Mouse (Mus musculus): ENCODE data around the gene Ap5z1. TPM values are rescaled to one million over a fixed set of nuclear protein-coding genes. Genes with fewer than 3 reads are reported as not detected.
A peak's percentile ranks its signal among the peaks of the same experiment; 100 is the strongest.

The Ap5z1 gene
- polyA plus RNA-seq, 1 experiment from 2014 or later: 14.3 TPM

DNA sequence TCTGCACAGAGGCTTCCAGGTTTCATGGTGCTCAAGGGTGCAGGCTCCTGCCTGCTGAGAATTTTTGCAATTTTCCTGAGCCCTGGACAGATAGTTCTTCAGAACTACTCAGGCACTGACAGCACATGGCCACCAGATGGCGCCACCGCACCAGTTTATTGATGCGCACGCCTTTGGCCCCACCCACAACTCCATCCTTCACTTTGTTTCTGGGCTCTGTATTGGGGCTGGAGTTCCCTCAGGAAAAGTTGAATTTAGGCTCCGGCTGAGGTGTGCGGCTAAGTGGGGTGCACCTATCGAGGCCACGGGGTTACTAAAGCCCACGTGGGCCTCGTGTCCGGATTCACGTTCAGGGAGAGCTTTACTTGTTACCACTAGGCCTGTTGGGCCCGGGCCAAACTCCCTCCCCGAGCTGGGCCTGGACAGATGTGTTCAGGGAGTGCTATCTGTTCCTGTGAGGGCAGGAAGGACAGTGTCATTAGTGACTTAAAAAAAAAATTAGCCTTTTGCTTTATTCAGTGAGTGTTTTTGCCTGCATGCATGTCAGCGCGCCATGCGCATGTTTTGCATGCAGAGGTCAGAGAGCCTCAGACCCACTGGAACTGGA is 15.2 kb downstream of the Ap5z1 start:
- Histone ChIP-seq H3K27ac (replicated peaks) (no peak overlapping the region), H3K27me3 (no peaks in the 10 kb centered on the region), H3K4me1 (replicated peaks) (peaks cover 8% of the 10 kb centered on the region), H3K36me3 (no peaks in the 10 kb centered on the region), H3K9ac (no peak overlapping the region), H3K4me3 (no peak overlapping the region), H3K4me2 (peak overlapping the region; percentile 45), H3K9me3 (no peaks in the 10 kb centered on the region)
- WGBS: 32% methylated on average over 17 of the region's 17 CpGs
- peak; percentile 60 for ATAC-seq (ENCODE audit: low FRiP score, low read depth)

DNA sequence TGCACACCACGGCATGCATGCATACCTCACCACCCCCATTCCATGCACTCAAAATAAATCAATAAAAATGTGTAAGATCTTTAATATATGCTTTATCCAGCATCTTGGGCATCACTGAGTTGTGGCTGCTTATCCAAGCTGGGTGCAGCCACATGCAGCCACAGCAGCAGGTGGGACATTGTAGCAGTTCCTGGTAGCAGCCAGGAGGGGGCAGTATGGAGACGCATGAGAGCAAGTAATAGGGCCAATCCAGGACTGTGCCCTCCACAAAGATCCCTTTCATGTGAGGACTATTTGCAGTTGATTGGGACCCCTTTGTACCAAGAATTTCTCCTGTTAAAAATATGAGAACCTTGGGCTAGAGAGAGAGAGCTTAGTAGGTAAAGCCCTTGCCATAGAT is 18.8 kb downstream of the Ap5z1 start:
- H3K36me3 ChIP-seq: no peaks in the 10 kb centered on the region
- H3K9me3 ChIP-seq: no peaks in the 10 kb centered on the region
- H3K27ac ChIP-seq (replicated peaks): no peak overlapping the region
- no peak overlapping the region for H3K4me2 ChIP-seq
- no peak overlapping the region for H3K9ac ChIP-seq
- no peak overlapping the region for H3K4me3 ChIP-seq
- peaks cover 3% of the 10 kb centered on the region for H3K4me1 ChIP-seq (replicated peaks)
- ATAC-seq (ENCODE audit: low FRiP score, low read depth): no peak
- no peaks in the 10 kb centered on the region for H3K27me3 ChIP-seq
- 66% methylated on average over 2 of the region's 2 CpGs for WGBS

DNA sequence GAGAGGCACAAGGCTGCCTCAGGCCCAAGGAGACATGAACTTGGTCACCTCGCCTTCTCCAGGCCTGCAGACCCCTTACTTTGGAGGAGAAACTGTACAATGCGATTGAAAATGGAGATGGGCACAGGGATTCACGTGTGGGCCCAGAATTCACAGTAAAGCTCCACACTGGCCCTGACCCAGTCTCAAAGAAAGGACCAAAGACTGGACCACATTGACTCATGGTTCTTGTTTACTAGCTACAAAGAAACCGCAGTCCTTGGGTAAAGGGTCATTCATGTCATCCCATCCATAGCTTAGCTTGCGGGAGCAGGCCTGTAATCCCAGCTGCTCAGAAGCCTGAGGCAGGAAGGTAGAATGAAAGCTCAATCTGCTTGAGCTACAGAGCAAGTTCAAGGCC is 19.8 kb downstream of the Ap5z1 start:
- no peak overlapping the region for H3K4me2 ChIP-seq
- no peak overlapping the region for H3K4me3 ChIP-seq
- no peak for ATAC-seq (ENCODE audit: low FRiP score, low read depth)
- H3K4me1 ChIP-seq (replicated peaks): peaks cover 3% of the 10 kb centered on the region
- 92% methylated on average over 5 of the region's 5 CpGs for WGBS
- H3K36me3 ChIP-seq: no peaks in the 10 kb centered on the region
- H3K27me3 ChIP-seq: no peaks in the 10 kb centered on the region
- no peak overlapping the region for H3K9ac ChIP-seq
- no peak overlapping the region for H3K27ac ChIP-seq (replicated peaks)
- H3K9me3 ChIP-seq: no peaks in the 10 kb centered on the region

DNA sequence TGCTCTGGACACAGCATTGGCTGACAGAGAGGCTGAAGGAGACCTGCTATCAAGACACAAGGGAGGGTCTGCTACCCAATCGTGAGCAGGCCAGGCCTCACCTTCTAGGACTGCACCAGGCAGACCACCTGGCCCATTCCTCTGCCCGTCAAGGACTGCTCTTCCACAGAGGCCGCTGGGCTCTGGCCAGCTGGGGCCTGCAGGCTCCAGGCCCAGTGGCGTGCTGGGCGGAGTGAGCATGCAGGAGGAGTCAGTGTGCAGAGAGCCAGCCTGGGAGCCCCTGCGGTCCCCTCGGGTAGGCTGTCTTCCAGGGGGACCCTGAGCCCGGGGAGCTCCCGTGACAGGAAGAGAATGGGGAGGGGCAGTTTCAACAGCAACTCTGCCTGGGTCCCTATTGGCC is 22.9 kb downstream of the Ap5z1 start:
- 67% methylated on average over 9 of the region's 9 CpGs for WGBS
- no peak overlapping the region for H3K4me2 ChIP-seq
- no peak overlapping the region for H3K4me3 ChIP-seq
- no peaks in the 10 kb centered on the region for H3K9me3 ChIP-seq
- no peaks in the 10 kb centered on the region for H3K4me1 ChIP-seq (replicated peaks)
- H3K27me3 ChIP-seq: no peaks in the 10 kb centered on the region
- no peak overlapping the region for H3K27ac ChIP-seq (replicated peaks)
- no peak overlapping the region for H3K9ac ChIP-seq
- no peaks in the 10 kb centered on the region for H3K36me3 ChIP-seq
- no peak for ATAC-seq (ENCODE audit: low FRiP score, low read depth)

DNA sequence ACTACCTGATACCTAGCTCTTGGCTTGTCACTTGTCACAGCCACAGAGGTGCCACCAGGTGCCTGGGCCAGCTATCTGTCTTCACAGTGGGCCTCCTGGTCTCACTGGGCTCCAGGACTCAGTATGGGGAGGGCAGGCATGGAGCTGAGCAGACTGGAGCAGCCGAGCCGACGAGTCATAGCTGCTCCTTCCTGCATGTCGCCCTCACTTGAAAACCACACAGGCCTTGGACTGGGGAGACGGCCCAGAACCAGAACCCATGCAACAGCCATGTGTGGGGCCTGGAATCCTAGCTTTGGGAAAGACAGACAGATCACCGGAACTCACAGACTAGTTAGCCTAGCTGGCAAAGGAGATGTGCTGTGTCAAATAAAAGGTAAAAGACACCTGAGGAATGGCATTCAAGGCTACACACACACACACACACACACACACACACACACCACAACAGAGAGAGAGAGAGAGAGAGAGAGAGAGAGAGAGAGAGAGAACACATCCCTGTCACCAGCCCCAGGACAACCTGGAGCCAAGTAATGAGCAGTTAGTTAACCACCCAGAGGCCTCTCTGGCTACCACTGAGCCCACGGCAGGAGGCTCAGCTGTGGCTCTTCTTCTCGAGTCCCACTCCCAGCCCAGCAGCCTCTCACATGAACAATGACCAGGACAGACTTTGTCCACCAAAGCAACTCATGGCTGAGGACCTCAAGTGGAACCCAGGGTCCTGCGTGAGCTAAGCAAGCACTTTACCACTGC is 26.4 kb downstream of the Ap5z1 start:
- no peaks in the 10 kb centered on the region for H3K9me3 ChIP-seq
- ATAC-seq (ENCODE audit: low FRiP score, low read depth): no peak
- no peak overlapping the region for H3K4me3 ChIP-seq
- no peaks in the 10 kb centered on the region for H3K27me3 ChIP-seq
- H3K36me3 ChIP-seq: peaks cover 13% of the 10 kb centered on the region; the same call in 1 of the 2 replicates
- WGBS: 84% methylated on average over 9 of the region's 9 CpGs
- peaks cover 2% of the 10 kb centered on the region; the same call in 1 of the 2 replicates for H3K4me1 ChIP-seq (replicated peaks)
- no peak overlapping the region for H3K27ac ChIP-seq (replicated peaks)
- H3K4me2 ChIP-seq: no peak overlapping the region
- no peak overlapping the region for H3K9ac ChIP-seq

DNA sequence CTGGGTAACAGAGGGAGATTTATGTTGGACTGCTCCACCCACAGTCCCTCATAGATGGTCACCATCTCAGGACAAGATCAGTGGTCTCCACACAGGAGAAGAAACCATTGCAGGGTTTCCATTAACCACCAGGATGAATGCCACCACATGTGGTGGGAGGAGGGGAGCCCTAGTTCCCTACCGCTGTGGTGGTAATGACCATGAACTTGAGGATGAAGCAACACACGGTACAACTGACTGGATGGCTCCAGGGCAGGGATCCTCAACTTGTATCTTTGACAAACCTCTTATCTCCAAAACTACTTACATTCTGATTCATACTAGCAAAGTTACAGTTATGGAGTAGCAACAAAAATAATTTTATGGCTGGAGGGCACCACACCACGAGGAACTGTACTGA is 29.6 kb downstream of the Ap5z1 start:
- ATAC-seq (ENCODE audit: low FRiP score, low read depth): no peak
- Histone ChIP-seq H3K36me3 (peaks cover 13% of the 10 kb centered on the region; the same call in 1 of the 2 replicates), H3K9ac (no peak overlapping the region), H3K9me3 (no peaks in the 10 kb centered on the region), H3K4me1 (replicated peaks) (peaks cover 5% of the 10 kb centered on the region; the same call in 1 of the 2 replicates), H3K27me3 (no peaks in the 10 kb centered on the region), H3K27ac (replicated peaks) (no peak overlapping the region), H3K4me3 (no peak overlapping the region), H3K4me2 (no peak overlapping the region)
- 81% methylated on average over 3 of the region's 3 CpGs for WGBS

DNA sequence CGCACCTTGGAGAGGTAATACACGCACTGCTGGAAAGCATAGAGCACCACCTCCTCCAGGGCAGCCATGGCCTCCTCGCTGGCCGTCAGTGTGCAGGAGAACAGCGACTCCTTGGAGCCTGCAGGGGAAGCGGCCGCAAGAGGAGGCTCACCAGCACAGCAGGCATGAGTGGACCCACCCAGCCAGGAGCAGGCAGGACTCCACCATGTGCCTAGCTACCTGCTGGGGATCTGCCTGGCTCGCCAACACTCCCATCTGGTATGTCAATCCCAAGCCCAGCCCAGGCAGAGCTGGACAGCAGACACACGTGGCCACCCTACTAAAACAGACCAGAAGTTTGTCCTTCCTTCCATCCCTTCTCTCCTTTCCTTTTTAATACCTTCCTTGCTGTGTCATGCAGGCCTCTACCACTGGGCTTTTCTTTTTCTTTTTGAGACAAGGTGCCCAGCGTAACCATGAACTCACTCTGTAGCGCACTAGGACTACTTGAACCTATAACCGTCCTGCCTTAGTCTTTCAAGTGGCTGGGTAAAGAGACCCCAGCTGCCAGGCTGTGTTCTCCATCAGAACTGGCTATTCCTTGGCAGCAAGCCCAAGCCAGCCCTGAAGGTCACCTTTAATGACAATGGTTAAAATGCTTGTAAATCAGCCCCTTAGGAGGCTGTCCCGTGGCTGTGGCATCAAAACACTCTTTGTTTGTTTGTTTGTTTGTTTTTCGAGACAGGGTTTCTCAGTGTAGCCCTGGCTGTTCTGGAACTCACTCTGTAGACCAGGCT is 31.8 kb downstream of the Ap5z1 start:
- H3K27me3 ChIP-seq: no peaks in the 10 kb centered on the region
- no peaks in the 10 kb centered on the region for H3K9me3 ChIP-seq
- H3K4me3 ChIP-seq: no peak overlapping the region
- peaks cover 13% of the 10 kb centered on the region; the same call in 1 of the 2 replicates for H3K36me3 ChIP-seq
- no peak overlapping the region for H3K27ac ChIP-seq (replicated peaks)
- ATAC-seq (ENCODE audit: low FRiP score, low read depth): no peak
- H3K4me1 ChIP-seq (replicated peaks): peaks cover 5% of the 10 kb centered on the region; the same call in 1 of the 2 replicates
- WGBS: 53% methylated on average over 14 of the region's 14 CpGs
- no peak overlapping the region for H3K4me2 ChIP-seq
- no peak overlapping the region for H3K9ac ChIP-seq

DNA sequence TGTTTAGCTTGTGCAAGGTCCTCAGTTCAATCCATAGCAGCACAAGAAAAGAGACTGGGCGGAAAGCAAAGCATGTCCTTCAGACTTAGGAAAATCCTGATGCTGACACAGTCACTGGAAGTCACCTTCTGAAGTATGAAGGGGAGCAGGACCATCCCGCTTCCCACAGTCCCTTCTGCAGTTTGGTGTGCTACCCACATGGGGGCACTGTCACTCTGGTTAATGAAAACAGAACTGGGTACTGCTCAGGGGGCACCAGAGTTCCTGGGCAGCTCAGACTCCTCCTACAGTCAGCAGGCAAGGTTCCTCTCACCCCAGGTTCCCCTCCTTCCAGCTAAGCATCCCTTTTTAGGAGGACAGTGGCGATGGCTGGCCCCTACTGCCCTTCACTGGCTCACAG is 35.2 kb downstream of the Ap5z1 start:
- Histone ChIP-seq H3K4me1 (replicated peaks) (peaks cover 5% of the 10 kb centered on the region; the same call in 1 of the 2 replicates), H3K4me3 (no peak overlapping the region), H3K27ac (replicated peaks) (no peak overlapping the region), H3K4me2 (no peak overlapping the region), H3K9ac (no peak overlapping the region), H3K27me3 (no peaks in the 10 kb centered on the region), H3K9me3 (no peaks in the 10 kb centered on the region), H3K36me3 (0 out of 2 replicates have a peak, but pooled peaks cover under 1% of the 10 kb centered on the region)
- no peak for ATAC-seq (ENCODE audit: low FRiP score, low read depth)
- 44% methylated on average over 3 of the region's 3 CpGs for WGBS

DNA sequence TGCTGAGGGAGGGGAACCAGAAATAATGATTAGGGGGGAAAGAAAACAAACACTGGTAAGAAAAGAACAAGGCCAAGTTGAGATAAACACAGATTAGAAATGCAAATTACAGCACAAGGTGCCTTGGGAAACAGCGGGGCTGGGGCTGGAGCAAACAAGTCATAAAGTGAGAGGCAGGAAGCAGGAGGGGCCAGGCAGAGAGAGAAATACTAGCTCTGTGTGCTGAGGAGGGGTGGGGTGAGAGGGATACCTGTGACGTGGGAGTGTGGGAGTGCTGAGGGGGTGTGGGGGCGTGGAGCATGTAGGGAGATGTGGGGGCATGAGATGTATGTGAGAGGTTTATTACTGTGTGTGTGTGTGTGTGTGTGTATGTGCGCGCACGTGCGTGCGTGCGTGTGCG is 37.2 kb downstream of the Ap5z1 start:
- Histone ChIP-seq H3K4me1 (replicated peaks) (no peaks in the 10 kb centered on the region), H3K4me2 (no peak overlapping the region), H3K4me3 (no peak overlapping the region), H3K27ac (replicated peaks) (no peak overlapping the region), H3K9me3 (no peaks in the 10 kb centered on the region), H3K27me3 (no peaks in the 10 kb centered on the region), H3K9ac (no peak overlapping the region), H3K36me3 (no peaks in the 10 kb centered on the region)
- no peak for ATAC-seq (ENCODE audit: low FRiP score, low read depth)
- WGBS: 85% methylated on average over 10 of the region's 10 CpGs

DNA sequence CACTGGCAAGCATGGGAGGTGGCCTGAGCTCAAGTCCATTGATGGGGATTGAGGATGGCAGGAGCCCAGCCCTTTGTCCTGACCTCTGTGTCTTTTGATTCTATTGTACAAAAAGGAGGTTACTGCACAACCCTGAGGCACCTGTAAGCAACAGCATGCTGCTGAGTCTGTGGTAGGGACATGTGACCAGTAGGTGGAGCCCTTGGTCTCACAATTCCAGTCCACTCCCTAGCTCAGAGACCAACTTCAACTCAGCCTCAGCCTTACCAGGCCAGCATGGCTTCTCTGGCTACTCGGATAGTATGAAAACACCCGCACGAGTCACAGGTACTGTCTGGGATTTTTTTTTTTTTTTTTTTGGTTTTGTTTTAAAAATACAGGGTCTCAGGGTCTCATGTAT is 38.7 kb downstream of the Ap5z1 start:
- Histone ChIP-seq H3K4me3 (no peak overlapping the region), H3K9me3 (no peaks in the 10 kb centered on the region), H3K27me3 (no peaks in the 10 kb centered on the region), H3K36me3 (no peaks in the 10 kb centered on the region), H3K9ac (no peak overlapping the region), H3K4me2 (no peak overlapping the region), H3K27ac (replicated peaks) (no peak overlapping the region), H3K4me1 (replicated peaks) (0 out of 2 replicates have a peak, but pooled peaks cover 4% of the 10 kb centered on the region)
- ATAC-seq (ENCODE audit: low FRiP score, low read depth): peak; percentile 84
- 4% methylated on average over 3 of the region's 3 CpGs for WGBS

DNA sequence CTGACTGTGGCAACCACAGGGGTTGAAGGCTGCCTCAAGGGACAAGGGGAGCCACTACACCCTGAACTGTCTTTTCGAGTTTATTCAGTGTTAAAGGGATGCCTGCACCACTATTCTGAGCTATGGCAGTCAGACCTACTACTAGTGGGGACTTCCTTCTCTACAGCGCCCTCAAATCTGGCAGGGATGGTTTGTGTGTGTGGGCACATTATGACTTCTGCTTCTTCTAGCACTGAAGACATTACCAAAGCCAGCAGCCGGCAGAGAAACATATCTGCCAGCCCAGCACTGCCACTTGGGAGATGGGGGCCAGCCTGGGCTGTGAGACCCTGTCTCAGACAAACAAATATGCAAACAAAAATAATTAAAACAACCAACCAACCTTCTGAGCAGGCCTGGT is 40.4 kb downstream of the Ap5z1 start:
- 82% methylated on average over 3 of the region's 3 CpGs for WGBS
- Histone ChIP-seq H3K4me3 (no peak overlapping the region), H3K4me2 (no peak overlapping the region), H3K4me1 (replicated peaks) (peaks cover 18% of the 10 kb centered on the region), H3K9me3 (no peaks in the 10 kb centered on the region), H3K36me3 (no peaks in the 10 kb centered on the region), H3K27ac (replicated peaks) (no peak overlapping the region), H3K27me3 (no peaks in the 10 kb centered on the region), H3K9ac (no peak overlapping the region)
- no peak for ATAC-seq (ENCODE audit: low FRiP score, low read depth)
